Mouse (Mus musculus) midbrain, embryonic 16.5 days (tissue): ENCODE data around the gene Runx2. TPM values are rescaled to one million over a fixed set of nuclear protein-coding genes. Genes with fewer than 3 reads are reported as not detected.

Source experiments
- ATAC-seq: fragments of 200-750 bp; cut with Nextera tagmentation; 2 replicates; pipeline ENCODE4 v1.8.0; 2017; ENCODE audit warnings: moderate TSS enrichment
- H3K27ac ChIP-seq: fragments of 300-500 bp; sonication (generic); 2 replicates; pipeline ENCODE4 v1.5.1; 2014; ENCODE audit warnings: mild to moderate bottlenecking, low read length, mixed read lengths
- H3K27me3 ChIP-seq: fragments of 300-500 bp; sonication (generic); 2 replicates; pipeline ENCODE4 v1.6.1; 2014; ENCODE audit warnings: low read depth, low read length, mixed read lengths; ENCODE audit not compliant: control insufficient read depth, insufficient read depth
- H3K36me3 ChIP-seq: fragments of 300-500 bp; sonication (generic); 2 replicates; pipeline ENCODE4 v1.6.1; 2014; ENCODE audit warnings: mild to moderate bottlenecking, low read length, moderate library complexity, mixed read lengths; ENCODE audit not compliant: control insufficient read depth, insufficient read depth
- H3K4me1 ChIP-seq: fragments of 300-500 bp; sonication (generic); 2 replicates; pipeline ENCODE4 v1.6.1; 2014; ENCODE audit warnings: mild to moderate bottlenecking, low read length, mixed read lengths; ENCODE audit not compliant: control insufficient read depth, insufficient read depth
- H3K4me2 ChIP-seq: fragments of 300-500 bp; sonication (generic); 2 replicates; pipeline ENCODE4 v1.6.1; 2014; ENCODE audit warnings: mild to moderate bottlenecking, low read length, mixed read lengths
- H3K4me3 ChIP-seq: fragments of 300-500 bp; sonication (generic); 2 replicates; pipeline ENCODE4 v1.5.1; 2014; ENCODE audit warnings: low read depth, mild to moderate bottlenecking, low read length, moderate library complexity, mixed read lengths
- H3K9ac ChIP-seq: fragments of 300-500 bp; sonication (generic); 2 replicates; pipeline ENCODE4 v1.6.1; 2014; ENCODE audit warnings: low read depth, low read length, mixed read lengths
- H3K9me3 ChIP-seq: fragments of 300-500 bp; sonication (generic); replicated peaks from 2 replicates; pipeline ENCODE4 v1.6.1; 2014; ENCODE audit warnings: mild to moderate bottlenecking, low read length, mixed read lengths; ENCODE audit not compliant: control insufficient read depth, poor library complexity, severe bottlenecking
- WGBS: fragments of 180-500 bp; shearing (Covaris S2); extraction: QIAGEN DNeasy Blood & Tissue Kit; methylation state at CpG from one replicate; pipeline ENCODE4 v1.1.7; 2014; 5-methylcytosine and 5-hydroxymethylcytosine counted together
- polyA plus RNA-seq: library from polyadenylated mRNA; unstranded; fragments of >200 nt; fragmentation: Nextera tagmentation; extraction: Ambion mirVana; gene quantifications from 2 replicates; pipeline ENCODE4 v1.2.1, GENCODE M21; 2015

Gene Runx2
- polyA plus RNA-seq, 1 experiment from 2014 or later, result 0.53 TPM

- no peak for ATAC-seq
Measured at GRCm38 (mm10) chr17:44546801-44547200, 267.8 kb downstream of the Runx2 start.

GRCm38 (mm10) chr17:44545141-44545813 lies 269.3 kb downstream of the Runx2 start:
- H3K27me3 ChIP-seq, result no peaks in the 10 kb centered on the region
- H3K4me2 ChIP-seq, result no peak overlapping the region
- ATAC-seq, result no peak
- no peaks in the 10 kb centered on the region for H3K9me3 ChIP-seq
- no peaks in the 10 kb centered on the region for H3K36me3 ChIP-seq
- no peaks in the 10 kb centered on the region for H3K4me1 ChIP-seq
- no peak overlapping the region for H3K4me3 ChIP-seq
- H3K9ac ChIP-seq, result no peak overlapping the region
- 47% methylated on average over 14 of the region's 14 CpGs for WGBS
- H3K27ac ChIP-seq, result no peak overlapping the region

More at GRCm38 (mm10) chr17:44546801-44547200, 267.8 kb downstream of the Runx2 start:
- Histone ChIP-seq H3K27ac (no peak overlapping the region), H3K36me3 (no peaks in the 10 kb centered on the region), H3K4me2 (no peak overlapping the region), H3K27me3 (no peaks in the 10 kb centered on the region), H3K9me3 (no peaks in the 10 kb centered on the region), H3K4me1 (no peaks in the 10 kb centered on the region), H3K9ac (no peak overlapping the region), H3K4me3 (no peak overlapping the region)
- 79% methylated on average over 8 of the region's 8 CpGs for WGBS

GRCm38 (mm10) chr17:44542706-44543105 lies 271.9 kb downstream of the Runx2 start:
- ATAC-seq, result no peak
- H3K27ac ChIP-seq, result no peak overlapping the region
- no peaks in the 10 kb centered on the region for H3K27me3 ChIP-seq
- H3K4me2 ChIP-seq, result no peak overlapping the region
- H3K9me3 ChIP-seq, result no peaks in the 10 kb centered on the region
- no peak overlapping the region for H3K9ac ChIP-seq
- no peaks in the 10 kb centered on the region for H3K36me3 ChIP-seq
- H3K4me1 ChIP-seq, result no peaks in the 10 kb centered on the region
- no peak overlapping the region for H3K4me3 ChIP-seq
- 88% methylated on average over 3 of the region's 3 CpGs for WGBS

DNA sequence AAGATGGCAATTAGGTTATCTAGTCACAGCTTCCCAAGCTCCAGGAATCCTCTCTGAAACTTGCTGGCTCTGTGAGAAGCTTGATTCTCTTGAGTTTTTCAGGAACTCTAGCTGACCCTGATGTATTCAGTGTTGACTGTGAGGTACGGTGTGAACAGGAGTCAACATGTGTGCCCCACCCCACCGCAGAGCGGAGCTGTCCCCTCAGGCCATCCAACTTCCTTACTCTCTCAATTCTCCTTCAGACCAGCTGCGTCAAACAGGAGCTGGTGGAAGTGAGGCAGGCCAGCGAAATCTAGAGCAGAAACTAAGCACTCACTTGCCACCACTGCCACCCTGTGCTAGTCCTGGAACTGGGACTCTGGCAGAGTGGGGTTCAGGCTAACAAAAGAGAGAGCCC lies 273.9 kb downstream of the Runx2 start:
- Histone ChIP-seq H3K27me3 (no peaks in the 10 kb centered on the region), H3K27ac (no peak overlapping the region), H3K4me3 (no peak overlapping the region), H3K9ac (no peak overlapping the region), H3K9me3 (no peaks in the 10 kb centered on the region), H3K4me1 (no peaks in the 10 kb centered on the region), H3K4me2 (no peak overlapping the region), H3K36me3 (no peaks in the 10 kb centered on the region)
- 79% methylated on average over 5 of the region's 5 CpGs for WGBS
- no peak for ATAC-seq

DNA sequence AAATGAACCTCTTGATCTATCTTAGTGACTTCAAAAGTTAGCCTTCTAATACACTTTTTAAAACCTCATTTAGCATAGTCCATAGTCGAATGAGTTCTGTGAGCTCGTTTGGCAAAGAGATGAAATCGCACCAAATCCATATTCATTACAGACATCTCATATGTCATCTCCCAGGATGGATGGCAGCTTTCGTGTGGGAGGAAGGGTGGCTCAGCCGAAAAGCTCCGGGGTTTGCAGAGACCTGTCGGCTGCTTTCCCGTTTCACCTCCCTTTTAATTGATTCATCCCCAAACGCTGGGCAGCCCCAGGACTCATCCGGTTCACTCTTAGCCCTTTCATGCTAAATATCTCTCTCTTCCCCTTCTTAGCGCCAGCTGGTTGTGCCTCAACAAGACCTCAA lies 275.7 kb downstream of the Runx2 start:
- Histone ChIP-seq H3K4me1 (no peaks in the 10 kb centered on the region), H3K9me3 (no peaks in the 10 kb centered on the region), H3K27me3 (no peaks in the 10 kb centered on the region), H3K4me2 (no peak overlapping the region), H3K4me3 (no peak overlapping the region), H3K36me3 (no peaks in the 10 kb centered on the region), H3K9ac (no peak overlapping the region), H3K27ac (no peak overlapping the region)
- ATAC-seq, result no peak
- 72% methylated on average over 11 of the region's 11 CpGs for WGBS

DNA sequence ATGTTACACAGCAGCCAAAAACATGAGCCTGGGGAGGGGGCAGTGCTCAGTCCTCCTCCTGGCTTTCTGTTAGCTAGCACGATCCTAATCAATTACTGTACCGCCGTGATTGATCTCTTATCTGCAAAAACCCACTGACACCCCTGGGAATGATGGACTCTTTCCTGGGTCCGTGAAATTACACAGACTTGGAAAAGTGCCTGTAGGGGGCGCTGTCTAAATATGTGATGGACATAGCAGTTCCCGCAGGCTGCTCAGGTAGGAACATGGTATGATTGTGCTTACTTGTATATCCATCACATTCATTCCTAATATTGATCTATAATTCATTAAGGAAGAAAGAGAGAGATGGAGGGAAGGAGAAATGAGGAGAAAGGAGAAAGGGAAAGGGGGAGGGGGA lies 284.6 kb downstream of the Runx2 start:
- no peak for ATAC-seq

GRCm38 (mm10) chr17:44528617-44529016 lies 286.0 kb downstream of the Runx2 start:
- Histone ChIP-seq H3K4me1 (no peaks in the 10 kb centered on the region), H3K27me3 (no peaks in the 10 kb centered on the region), H3K4me2 (no peak overlapping the region), H3K9ac (no peak overlapping the region), H3K4me3 (no peak overlapping the region), H3K27ac (no peak overlapping the region), H3K36me3 (no peaks in the 10 kb centered on the region), H3K9me3 (no peaks in the 10 kb centered on the region)
- no peak for ATAC-seq
- WGBS, result 50% methylated on average over 4 of the region's 4 CpGs

More for the DNA sequence above, 284.6 kb downstream of the Runx2 start:
- H3K36me3 ChIP-seq, result no peaks in the 10 kb centered on the region
- no peak overlapping the region for H3K4me3 ChIP-seq
- H3K27ac ChIP-seq, result no peak overlapping the region
- WGBS, result 82% methylated on average over 6 of the region's 6 CpGs
- no peaks in the 10 kb centered on the region for H3K9me3 ChIP-seq
- no peaks in the 10 kb centered on the region for H3K27me3 ChIP-seq
- H3K4me1 ChIP-seq, result no peaks in the 10 kb centered on the region
- H3K9ac ChIP-seq, result no peak overlapping the region
- no peak overlapping the region for H3K4me2 ChIP-seq

GRCm38 (mm10) chr17:44524146-44524545 lies 290.5 kb downstream of the Runx2 start:
- Histone ChIP-seq H3K9me3 (no peaks in the 10 kb centered on the region), H3K4me2 (no peak overlapping the region), H3K4me1 (no peaks in the 10 kb centered on the region; the same call in 1 of the 2 replicates), H3K27me3 (no peaks in the 10 kb centered on the region), H3K9ac (no peak overlapping the region), H3K4me3 (no peak overlapping the region), H3K36me3 (no peaks in the 10 kb centered on the region), H3K27ac (no peak overlapping the region)
- no peak for ATAC-seq
- 80% methylated on average over 1 of the region's 1 CpGs for WGBS

DNA sequence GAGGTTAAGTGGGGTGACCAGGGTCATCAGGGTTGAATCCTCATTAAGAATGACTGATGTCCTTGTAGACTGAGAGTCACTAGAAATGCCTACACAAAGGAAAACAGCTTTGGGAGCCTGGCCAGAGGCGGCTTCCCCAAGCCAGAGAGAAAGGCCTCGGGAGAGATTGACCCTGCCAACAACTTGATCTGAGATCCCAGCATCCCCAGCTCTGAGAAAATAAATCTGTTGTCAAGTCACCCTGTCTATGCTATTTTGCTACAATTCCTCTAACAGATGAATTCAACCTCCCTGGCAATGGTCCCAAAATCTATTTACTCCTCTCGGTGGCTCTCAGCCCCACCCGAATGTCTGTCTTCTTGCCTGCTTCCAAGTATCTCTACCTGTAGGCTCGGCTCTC lies 291.7 kb downstream of the Runx2 start:
- Histone ChIP-seq H3K4me3 (no peak overlapping the region), H3K27ac (no peak overlapping the region), H3K9ac (no peak overlapping the region), H3K36me3 (no peaks in the 10 kb centered on the region), H3K4me2 (no peak overlapping the region), H3K9me3 (no peaks in the 10 kb centered on the region), H3K27me3 (no peaks in the 10 kb centered on the region), H3K4me1 (no peaks in the 10 kb centered on the region; the same call in 1 of the 2 replicates)
- ATAC-seq, result no peak
- WGBS, result 76% methylated on average over 5 of the region's 5 CpGs
